In genomic region chr11:20854032-20854741, GRCm38 (mm10) we compare ENCODE assay signal across 22 mouse cellular contexts. TPM values are rescaled to one million over a fixed set of nuclear protein-coding genes. Genes with fewer than 3 reads are reported as not detected.
DNase-seq lines count a peak whose midpoint lies in the region; ATAC-seq and TF ChIP-seq lines count a peak whose summit lies in the region.
"Had no signal": no experiment of that assay in that cellular context is flagged by ENCODE, and none has a peak within 500 bp of the region (broad histone marks: within the 10 kb centered on the region; RNA-seq: fewer than 3 reads in every experiment).

No protein-coding gene starts in this region.

- no peak overlapping the region for H3K9ac ChIP-seq in kidney, postnatal 0 days (ENCODE audit: low read depth, low read length)
- no peak overlapping the region for H3K9ac ChIP-seq in midbrain, embryonic 14.5 days (replicated peaks; ENCODE audit: low read length)
- H3K9ac ChIP-seq: forebrain, embryonic 12.5 days; heart, embryonic 15.5 days; kidney, embryonic 15.5 days; limb, embryonic 12.5 days; liver, embryonic 12.5 days; neural tube, embryonic 13.5 days had no signal

- no peak overlapping the region for H3K4me2 ChIP-seq in kidney, postnatal 0 days (ENCODE audit: low read length)
- no peak overlapping the region for H3K4me2 ChIP-seq in midbrain, embryonic 14.5 days (ENCODE audit: low read length)
- H3K4me2 ChIP-seq: forebrain, embryonic 12.5 days; heart, embryonic 15.5 days; kidney, embryonic 15.5 days; limb, embryonic 12.5 days; liver, embryonic 12.5 days; neural tube, embryonic 13.5 days had no signal

- no peak overlapping the region for H3K27ac ChIP-seq in kidney, postnatal 0 days
- H3K27ac ChIP-seq in midbrain, embryonic 14.5 days (replicated peaks; ENCODE audit: low read depth, low read length), result no peak overlapping the region
- H3K27ac ChIP-seq: forebrain, embryonic 12.5 days; heart, embryonic 15.5 days; kidney, embryonic 15.5 days; limb, embryonic 12.5 days; liver, embryonic 12.5 days; neural tube, embryonic 13.5 days had no signal

- no peak overlapping the region for H3K4me3 ChIP-seq in kidney, postnatal 0 days (replicated peaks; ENCODE audit: low read depth, low read length)
- H3K4me3 ChIP-seq in midbrain, embryonic 14.5 days (replicated peaks; ENCODE audit: low read depth, low read length), result no peak overlapping the region
- H3K4me3 ChIP-seq: forebrain, embryonic 12.5 days; heart, embryonic 15.5 days; kidney, embryonic 15.5 days; limb, embryonic 12.5 days; liver, embryonic 12.5 days; neural tube, embryonic 13.5 days had no signal

- no peak for TF ChIP-seq CTCF in kidney, postnatal 0 days (IDR thresholded peaks at IDR 0.05; ENCODE audit: low read depth)
- TF ChIP-seq CTCF in brain, embryonic 14.5 days (IDR thresholded peaks at IDR 0.05; ENCODE audit: borderline replicate concordance, extremely low read depth, insufficient read depth, insufficient read length), result no peak

- DNase-seq in kidney, postnatal 0 days (ENCODE audit: low spot score), result peak; percentile 50
- no peak for DNase-seq in kidney, adult 8-10 months
- peak; percentile 59 for DNase-seq in Muller cell, postnatal 12 days (ENCODE audit: inconsistent ontology term)
- DNase-seq in brain, embryonic 14.5 days (ENCODE audit: low read depth), result peak; percentile 78
- DNase-seq in midbrain, embryonic 14.5 days, result peak; percentile 66
- DNase-seq in thymus, postnatal 0 days (ENCODE audit: low spot score), result no peak
- DNase-seq in cerebellum, adult 9-10 months, result no peak
- DNase-seq: adrenal gland, adult 8-10 months; cerebellum, adult 11 months; cerebellum, postnatal 25 days; gastrocnemius, postnatal 14 days; lung, adult 2 months; lung, postnatal 4 days; right cerebral cortex, postnatal 25 days; thymus, adult 2 months had no signal

- WGBS in kidney, postnatal 0 days, result 64% methylated on average over 4 of the region's 4 CpGs
- 8% methylated on average over 4 of the region's 4 CpGs for WGBS in midbrain, embryonic 14.5 days

- H3K36me3 ChIP-seq in kidney, postnatal 0 days (ENCODE audit: insufficient read depth, low read length), result no peaks in the 10 kb centered on the region
- H3K36me3 ChIP-seq in midbrain, embryonic 14.5 days (ENCODE audit: control insufficient read depth, insufficient read depth, low read length), result no peaks in the 10 kb centered on the region
- H3K36me3 ChIP-seq: forebrain, embryonic 12.5 days; heart, embryonic 15.5 days; kidney, embryonic 15.5 days; limb, embryonic 12.5 days; liver, embryonic 12.5 days; neural tube, embryonic 13.5 days had no signal

- no peaks in the 10 kb centered on the region for H3K27me3 ChIP-seq in kidney, postnatal 0 days (ENCODE audit: insufficient read depth, low read length)
- H3K27me3 ChIP-seq in midbrain, embryonic 14.5 days (ENCODE audit: control insufficient read depth, insufficient read depth, low read length), result no peaks in the 10 kb centered on the region
- H3K27me3 ChIP-seq: heart, embryonic 15.5 days; kidney, embryonic 15.5 days; limb, embryonic 12.5 days had no signal

- no peak for ATAC-seq in kidney, postnatal 0 days (replicated peaks; ENCODE audit: low FRiP score, low read depth)
- peak; percentile 57; the same call in 1 of the 2 replicates for ATAC-seq in midbrain, embryonic 14.5 days (ENCODE audit: low FRiP score, low TSS enrichment)
- ATAC-seq: intestine, embryonic 16.5 days; liver, embryonic 12.5 days had no signal

- no peak for TF ChIP-seq POLR2A in brain, embryonic 14.5 days (IDR thresholded peaks at IDR 0.05; ENCODE audit: borderline replicate concordance, extremely low read depth, insufficient read depth, insufficient read length, poor library complexity, severe bottlenecking)

- no peaks in the 10 kb centered on the region for H3K4me1 ChIP-seq in kidney, postnatal 0 days (replicated peaks; ENCODE audit: insufficient read depth, low read length)
- peaks cover 26% of the 10 kb centered on the region for H3K4me1 ChIP-seq in midbrain, embryonic 14.5 days (ENCODE audit: control insufficient read depth, insufficient read depth, low read length)

- no peaks in the 10 kb centered on the region for H3K9me3 ChIP-seq in kidney, postnatal 0 days (replicated peaks; ENCODE audit: low read length)
- H3K9me3 ChIP-seq in midbrain, embryonic 14.5 days (ENCODE audit: control insufficient read depth, low read length), result no peaks in the 10 kb centered on the region
- H3K9me3 ChIP-seq: forebrain, embryonic 12.5 days; heart, embryonic 15.5 days; kidney, embryonic 15.5 days; limb, embryonic 12.5 days; liver, embryonic 12.5 days; neural tube, embryonic 13.5 days had no signal

RNA-seq across cellular contexts. Expression of gene Lgalsl, which starts 23.3 kb away (rescaled TPM):
- polyA plus RNA-seq in kidney, postnatal 0 days (2015; fragmentation: Nextera tagmentation; extraction: Ambion mirVana), result 31.3 and 33.8 TPM in 2 replicates
- polyA plus RNA-seq in brain, embryonic 14.5 days (2012; rRNA removed), result 32.4 and 36.4 TPM in 2 replicates
- 62.9 and 72.9 TPM in 2 replicates for polyA plus RNA-seq in midbrain, embryonic 14.5 days (2014; fragmentation: Nextera tagmentation; extraction: Ambion mirVana)
- polyA plus RNA-seq in thymus, postnatal 0 days (2015; fragmentation: Nextera tagmentation; extraction: Ambion mirVana), result 11.5 and 11.8 TPM in 2 replicates

Comparison
In these comparisons a context has a peak if more than half of its experiments do, and no peak if none do; other contexts are left out.
1. DNase-seq: peak in kidney, postnatal 0 days (single experiment), Muller cell, postnatal 12 days (single experiment), brain, embryonic 14.5 days (single experiment) and midbrain, embryonic 14.5 days (single experiment); none in kidney, adult 8-10 months (0 of 2), thymus, postnatal 0 days (single experiment) and cerebellum, adult 9-10 months (single experiment).